Mouse (Mus musculus) embryonic fibroblast, embryonic 13.5 days (primary cell): ENCODE results near the gene Cd5.

Experiments
- CTCF ChIP-seq: IDR thresholded peaks from 2 replicates; pipeline ENCODE4 v1.5.1; 2011; ENCODE audit warnings: mild to moderate bottlenecking, control low read depth, low read length, moderate library complexity, borderline replicate concordance; ENCODE audit not compliant: insufficient read depth
- POLR2A ChIP-seq: IDR thresholded peaks from 2 replicates; pipeline ENCODE4 v1.6.1; 2011; ENCODE audit warnings: low read depth, mild to moderate bottlenecking, control low read depth, low read length, moderate library complexity

GRCm38 (mm10) chr19:10708900-10709299 lies 29.9 kb downstream of the Cd5 start:
- TF ChIP-seq CTCF (no peak), POLR2A (no peak)
